Mouse (Mus musculus) heart, postnatal 0 days (tissue): ENCODE measurements at regions not wholly inside any gene's neighbourhood (a gene's known extent, or its start where the extent isn't known, plus 50 kb on each side); places are given as distances from the start of the nearest gene placed in this dataset.

Experiments
- ATAC-seq: fragments of 200-750 bp; cut with Nextera tagmentation; 2 replicates; pipeline ENCODE4 v1.8.0; 2017; ENCODE audit warnings: low read depth, moderate number of reproducible peaks, moderate library complexity; ENCODE audit not compliant: insufficient read depth
- DNase-seq: peaks from one replicate; pipeline ENCODE4 v3.0.0-alpha.2; 2016; ENCODE audit warnings: low spot score
- H3K27ac ChIP-seq: fragments of 300-500 bp; sonication (generic); 2 replicates; pipeline ENCODE4 v1.5.1; 2014; ENCODE audit warnings: low read depth, mild to moderate bottlenecking
- H3K27me3 ChIP-seq: fragments of 300-500 bp; sonication (generic); 2 replicates; pipeline ENCODE4 v1.6.1; 2014; ENCODE audit warnings: low read length, mixed read lengths; ENCODE audit not compliant: control insufficient read depth, insufficient read depth
- H3K36me3 ChIP-seq: fragments of 300-500 bp; sonication (generic); replicated peaks from 2 replicates; pipeline ENCODE4 v1.6.1; 2014; ENCODE audit warnings: low read length, mixed read lengths; ENCODE audit not compliant: control insufficient read depth, insufficient read depth
- H3K4me1 ChIP-seq: fragments of 300-500 bp; sonication (generic); 2 replicates; pipeline ENCODE4 v1.6.1; 2014; ENCODE audit warnings: antibody characterized with exemption; ENCODE audit not compliant: control insufficient read depth, insufficient read depth
- H3K4me2 ChIP-seq: fragments of 300-500 bp; sonication (generic); 2 replicates; pipeline ENCODE4 v1.6.1; 2014; ENCODE audit warnings: low read depth, mild to moderate bottlenecking, low read length, moderate library complexity
- H3K4me3 ChIP-seq: fragments of 300-500 bp; sonication (generic); 2 replicates; pipeline ENCODE4 v1.5.1; 2014; ENCODE audit warnings: low read depth, low read length
- H3K9ac ChIP-seq: fragments of 300-500 bp; sonication (generic); replicated peaks from 2 replicates; pipeline ENCODE4 v1.6.1; 2014; ENCODE audit warnings: low read depth, low read length, mixed read lengths
- H3K9me3 ChIP-seq: fragments of 300-500 bp; sonication (generic); replicated peaks from 2 replicates; pipeline ENCODE4 v1.6.1; 2016; ENCODE audit warnings: low read length; ENCODE audit not compliant: control insufficient read depth
- CTCF ChIP-seq: IDR thresholded peaks from 2 replicates; pipeline ENCODE4 v1.5.1; 2016; ENCODE audit warnings: antibody characterized with exemption, control low read depth, low read depth
- EP300 ChIP-seq: IDR thresholded peaks from 2 replicates; pipeline ENCODE4 v1.6.1; 2016; ENCODE audit warnings: antibody characterized with exemption, low read depth
- WGBS: fragments of 180-500 bp; shearing (Covaris S2); extraction: QIAGEN DNeasy Blood & Tissue Kit; methylation state at CpG from one replicate; pipeline ENCODE4 v1.1.7; 2014; 5-methylcytosine and 5-hydroxymethylcytosine counted together

- DNase-seq (no peak), ATAC-seq (no peak)
- H3K4me1 ChIP-seq, result peaks cover 4% of the 10 kb centered on the region; the same call in 1 of the 2 replicates
- TF ChIP-seq CTCF (no peak), EP300 (no peak)
- H3K9me3 ChIP-seq, result no peaks in the 10 kb centered on the region
- no peak overlapping the region for H3K4me3 ChIP-seq
- H3K27ac ChIP-seq, result no peak overlapping the region
- no peak overlapping the region for H3K4me2 ChIP-seq
- no peaks in the 10 kb centered on the region for H3K27me3 ChIP-seq
- no peaks in the 10 kb centered on the region for H3K36me3 ChIP-seq
- WGBS, result 58% methylated on average over 4 of the region's 4 CpGs
- H3K9ac ChIP-seq, result no peak overlapping the region
Measured at GRCm38 (mm10) chr5:54185662-54186061, 187.4 kb downstream of the Stim2 start.

GRCm38 (mm10) chr5:54186076-54186676, 187.9 kb downstream of the Stim2 start:
- no peaks in the 10 kb centered on the region for H3K9me3 ChIP-seq
- TF ChIP-seq CTCF (no peak), EP300 (no peak)
- no peaks in the 10 kb centered on the region for H3K36me3 ChIP-seq
- DNase-seq (no peak), ATAC-seq (no peak)
- H3K27ac ChIP-seq, result no peak overlapping the region
- H3K4me2 ChIP-seq, result no peak overlapping the region
- H3K9ac ChIP-seq, result no peak overlapping the region
- no peaks in the 10 kb centered on the region for H3K4me1 ChIP-seq
- no peak overlapping the region for H3K4me3 ChIP-seq
- H3K27me3 ChIP-seq, result no peaks in the 10 kb centered on the region
- WGBS, result 74% methylated on average over 11 of the region's 11 CpGs

- Histone ChIP-seq H3K4me1 (no peaks in the 10 kb centered on the region), H3K9me3 (no peaks in the 10 kb centered on the region), H3K4me2 (no peak overlapping the region), H3K36me3 (no peaks in the 10 kb centered on the region), H3K9ac (no peak overlapping the region), H3K27me3 (no peaks in the 10 kb centered on the region), H3K4me3 (no peak overlapping the region), H3K27ac (no peak overlapping the region)
- peak; percentile 23; the same call in 1 of the 2 replicates for TF ChIP-seq CTCF
- no peak for TF ChIP-seq EP300
- no peak for ATAC-seq
- peak; percentile 19 for DNase-seq
- WGBS, result 66% methylated on average over 4 of the region's 4 CpGs
Measured at GRCm38 (mm10) chr5:54191688-54192087, 193.4 kb downstream of the Stim2 start.

GRCm38 (mm10) chr5:54194846-54195245, 196.5 kb downstream of the Stim2 start:
- Histone ChIP-seq H3K27me3 (no peaks in the 10 kb centered on the region), H3K9me3 (no peaks in the 10 kb centered on the region), H3K36me3 (no peaks in the 10 kb centered on the region), H3K4me1 (no peaks in the 10 kb centered on the region), H3K4me3 (no peak overlapping the region), H3K4me2 (no peak overlapping the region), H3K9ac (no peak overlapping the region), H3K27ac (no peak overlapping the region)
- no peak for DNase-seq
- ATAC-seq, result no peak; the same call in 1 of the 2 replicates
- no peak for TF ChIP-seq CTCF
- no peak for TF ChIP-seq EP300
- 73% methylated on average over 9 of the region's 9 CpGs for WGBS

GRCm38 (mm10) chr5:54200032-54200431, 201.7 kb downstream of the Stim2 start:
- Histone ChIP-seq H3K9ac (no peak overlapping the region), H3K4me2 (no peak overlapping the region), H3K4me3 (no peak overlapping the region), H3K9me3 (no peaks in the 10 kb centered on the region), H3K4me1 (no peaks in the 10 kb centered on the region), H3K27ac (no peak overlapping the region), H3K27me3 (no peaks in the 10 kb centered on the region), H3K36me3 (no peaks in the 10 kb centered on the region)
- no peak for ATAC-seq
- WGBS, result 68% methylated on average over 3 of the region's 3 CpGs
- TF ChIP-seq EP300, result no peak
- no peak for TF ChIP-seq CTCF
- no peak for DNase-seq

- TF ChIP-seq EP300 (no peak), CTCF (no peak)
- ATAC-seq (no peak), DNase-seq (no peak)
- Histone ChIP-seq H3K4me3 (no peak overlapping the region), H3K27me3 (no peaks in the 10 kb centered on the region), H3K36me3 (no peaks in the 10 kb centered on the region), H3K4me1 (no peaks in the 10 kb centered on the region), H3K9ac (no peak overlapping the region), H3K4me2 (no peak overlapping the region), H3K9me3 (no peaks in the 10 kb centered on the region), H3K27ac (no peak overlapping the region)
- 88% methylated on average over 5 of the region's 5 CpGs for WGBS
Measured at GRCm38 (mm10) chr5:54200587-54200986, 202.3 kb downstream of the Stim2 start.
